Mouse (Mus musculus) testis, adult 2 months (tissue): Measurements from ENCODE around the gene Oasl1. TPM values are rescaled to one million over a fixed set of nuclear protein-coding genes. Genes with fewer than 3 reads are reported as not detected.

Experiments
- H3K27ac ChIP-seq: fragments of 200-500 bp; 2 replicates; pipeline ENCODE4 v1.5.1; 2012; ENCODE audit warnings: low read depth, low read length; ENCODE audit not compliant: control insufficient read depth, insufficient read depth
- H3K27me3 ChIP-seq: fragments of 200-500 bp; 2 replicates; pipeline ENCODE4 v1.6.1; 2012; ENCODE audit warnings: mild to moderate bottlenecking, low read length, moderate library complexity; ENCODE audit not compliant: control insufficient read depth, insufficient read depth
- H3K36me3 ChIP-seq: fragments of 200-500 bp; 2 replicates; pipeline ENCODE4 v1.6.1; 2012; ENCODE audit warnings: mild to moderate bottlenecking, low read length; ENCODE audit not compliant: control insufficient read depth, insufficient read depth
- H3K4me1 ChIP-seq: fragments of 200-500 bp; 2 replicates; pipeline ENCODE4 v1.6.1; 2012; ENCODE audit warnings: low read length; ENCODE audit not compliant: control insufficient read depth, insufficient read depth
- H3K4me3 ChIP-seq: fragments of 200-500 bp; 2 replicates; pipeline ENCODE4 v1.5.1; 2012; ENCODE audit warnings: low read depth, mild to moderate bottlenecking, low read length, moderate library complexity, mixed read lengths; ENCODE audit not compliant: control insufficient read depth
- CTCF ChIP-seq: fragments of 200-500 bp; IDR thresholded peaks from 2 replicates; pipeline ENCODE4 v1.5.1; 2012; ENCODE audit warnings: low read depth, mild to moderate bottlenecking, inconsistent platforms, low read length, moderate library complexity; ENCODE audit not compliant: control insufficient read depth, insufficient read depth, insufficient replicate concordance
- POLR2A ChIP-seq: fragments of 200-500 bp; IDR thresholded peaks from 2 replicates; pipeline ENCODE4 v1.6.1; 2012; ENCODE audit warnings: low read depth, mild to moderate bottlenecking, inconsistent platforms, low read length, moderate library complexity; ENCODE audit not compliant: control insufficient read depth
- polyA plus RNA-seq: library from polyadenylated mRNA; depleted of rRNA; stranded (reverse); fragments of >200 nt; gene quantifications from 2 replicates; pipeline ENCODE4 v1.2.3, GENCODE M21; 2012

The Oasl1 gene
- polyA plus RNA-seq, 1 experiment = 3.0 TPM

- Histone ChIP-seq H3K27ac (no peak overlapping the region), H3K36me3 (peaks cover 1% of the 10 kb centered on the region; the same call in 1 of the 2 replicates), H3K4me3 (peak overlapping the region; percentile 90; the same call in 1 of the 2 replicates), H3K27me3 (no peaks in the 10 kb centered on the region), H3K4me1 (peaks cover 4% of the 10 kb centered on the region; the same call in 1 of the 2 replicates)
- TF ChIP-seq POLR2A = no peak
- no peak for TF ChIP-seq CTCF
Observed at GRCm38 (mm10) chr5:114942766-114943130, 19.7 kb downstream of the Oasl1 start.

DNA sequence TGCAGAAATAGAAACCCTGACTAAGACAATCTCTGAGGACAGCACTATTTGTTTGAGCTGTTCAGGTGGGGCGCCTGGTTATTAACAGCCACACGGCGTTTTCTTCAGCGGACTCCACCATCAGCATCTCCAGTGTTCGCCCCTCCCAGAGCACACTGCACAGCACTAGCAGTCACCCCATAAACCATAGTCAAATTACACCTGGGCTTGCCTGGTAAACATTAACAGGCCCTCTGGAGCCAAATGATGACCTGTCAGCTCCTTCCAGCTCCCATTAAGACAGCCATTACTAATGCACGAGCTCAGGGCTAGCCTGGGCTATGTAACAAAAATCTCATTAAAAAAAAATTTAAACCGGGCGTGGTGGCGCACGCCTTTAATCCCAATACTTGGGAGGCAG lies 22.0 kb downstream of the Oasl1 start:
- no peak overlapping the region for H3K27ac ChIP-seq
- no peaks in the 10 kb centered on the region for H3K27me3 ChIP-seq
- no peak overlapping the region for H3K4me3 ChIP-seq
- no peak for TF ChIP-seq CTCF
- TF ChIP-seq POLR2A = no peak
- H3K36me3 ChIP-seq = peaks cover 1% of the 10 kb centered on the region; the same call in 1 of the 2 replicates
- peaks cover 4% of the 10 kb centered on the region; the same call in 1 of the 2 replicates for H3K4me1 ChIP-seq

GRCm38 (mm10) chr5:114948891-114949290 lies 25.9 kb downstream of the Oasl1 start:
- no peak for TF ChIP-seq POLR2A
- no peak for TF ChIP-seq CTCF
- H3K36me3 ChIP-seq = peaks cover 1% of the 10 kb centered on the region; the same call in 1 of the 2 replicates
- no peaks in the 10 kb centered on the region for H3K27me3 ChIP-seq
- peaks cover 3% of the 10 kb centered on the region for H3K4me1 ChIP-seq
- H3K4me3 ChIP-seq = no peak overlapping the region
- no peak overlapping the region for H3K27ac ChIP-seq

- Histone ChIP-seq H3K36me3 (peaks cover 1% of the 10 kb centered on the region; the same call in 1 of the 2 replicates), H3K27me3 (no peaks in the 10 kb centered on the region), H3K4me3 (no peak overlapping the region), H3K4me1 (peaks cover 3% of the 10 kb centered on the region), H3K27ac (no peak overlapping the region)
- TF ChIP-seq CTCF = no peak
- no peak for TF ChIP-seq POLR2A
Observed at GRCm38 (mm10) chr5:114949316-114949715, 26.3 kb downstream of the Oasl1 start.

DNA sequence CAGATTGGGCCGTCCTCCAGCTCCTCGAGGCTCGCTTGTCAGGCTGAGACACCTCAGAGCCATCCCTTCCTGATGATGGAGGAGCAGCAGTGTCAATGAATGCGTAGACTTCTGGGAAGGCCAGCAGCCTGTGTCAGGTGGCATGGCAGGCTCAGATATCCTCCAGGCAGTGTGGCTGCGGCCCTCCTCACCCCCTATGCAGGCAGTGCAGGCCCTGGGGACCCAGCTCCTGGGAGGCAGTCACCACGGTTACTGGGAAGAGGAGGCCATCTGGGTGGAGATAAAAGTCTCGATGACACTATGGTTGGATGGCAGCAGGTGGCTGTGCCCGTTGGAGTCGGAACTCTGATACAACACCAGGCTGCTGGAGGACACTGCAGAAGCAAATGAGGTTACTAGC lies 26.8 kb downstream of the Oasl1 start:
- H3K27ac ChIP-seq = no peak overlapping the region
- H3K4me3 ChIP-seq = no peak overlapping the region
- peaks cover 3% of the 10 kb centered on the region for H3K4me1 ChIP-seq
- no peak for TF ChIP-seq POLR2A
- TF ChIP-seq CTCF = no peak
- H3K27me3 ChIP-seq = no peaks in the 10 kb centered on the region
- H3K36me3 ChIP-seq = peaks cover 1% of the 10 kb centered on the region; the same call in 1 of the 2 replicates

- TF ChIP-seq CTCF (no peak), POLR2A (no peak)
- no peaks in the 10 kb centered on the region for H3K27me3 ChIP-seq
- H3K36me3 ChIP-seq = peaks cover 1% of the 10 kb centered on the region; the same call in 1 of the 2 replicates
- peaks cover 10% of the 10 kb centered on the region for H3K4me1 ChIP-seq
- H3K4me3 ChIP-seq = no peak overlapping the region
- H3K27ac ChIP-seq = no peak overlapping the region
Observed at GRCm38 (mm10) chr5:114950669-114951068, 27.6 kb downstream of the Oasl1 start.

GRCm38 (mm10) chr5:114951279-114951880 lies 28.3 kb downstream of the Oasl1 start:
- Histone ChIP-seq H3K27ac (no peak overlapping the region), H3K4me1 (peaks cover 15% of the 10 kb centered on the region)
- TF ChIP-seq POLR2A (no peak), CTCF (no peak)

More at GRCm38 (mm10) chr5:114951279-114951880, 28.3 kb downstream of the Oasl1 start:
- H3K36me3 ChIP-seq = no peaks in the 10 kb centered on the region
- no peaks in the 10 kb centered on the region for H3K27me3 ChIP-seq
- H3K4me3 ChIP-seq = no peak overlapping the region
